Mouse (Mus musculus) inflammation-experienced regulatory T-cells, adult 16 weeks (primary cell): ENCODE data around the gene Fcf1. TPM values are rescaled to one million over a fixed set of nuclear protein-coding genes. Genes with fewer than 3 reads are reported as not detected.

Source experiments
- polyA plus RNA-seq: library from polyadenylated mRNA; unstranded; fragments of 100-300 nt; shearing (Covaris generic); gene quantifications from one replicate; pipeline ENCODE4 v1.2.1, GENCODE M21; 2017

Fcf1 gene
- polyA plus RNA-seq = 140 TPM

DNA sequence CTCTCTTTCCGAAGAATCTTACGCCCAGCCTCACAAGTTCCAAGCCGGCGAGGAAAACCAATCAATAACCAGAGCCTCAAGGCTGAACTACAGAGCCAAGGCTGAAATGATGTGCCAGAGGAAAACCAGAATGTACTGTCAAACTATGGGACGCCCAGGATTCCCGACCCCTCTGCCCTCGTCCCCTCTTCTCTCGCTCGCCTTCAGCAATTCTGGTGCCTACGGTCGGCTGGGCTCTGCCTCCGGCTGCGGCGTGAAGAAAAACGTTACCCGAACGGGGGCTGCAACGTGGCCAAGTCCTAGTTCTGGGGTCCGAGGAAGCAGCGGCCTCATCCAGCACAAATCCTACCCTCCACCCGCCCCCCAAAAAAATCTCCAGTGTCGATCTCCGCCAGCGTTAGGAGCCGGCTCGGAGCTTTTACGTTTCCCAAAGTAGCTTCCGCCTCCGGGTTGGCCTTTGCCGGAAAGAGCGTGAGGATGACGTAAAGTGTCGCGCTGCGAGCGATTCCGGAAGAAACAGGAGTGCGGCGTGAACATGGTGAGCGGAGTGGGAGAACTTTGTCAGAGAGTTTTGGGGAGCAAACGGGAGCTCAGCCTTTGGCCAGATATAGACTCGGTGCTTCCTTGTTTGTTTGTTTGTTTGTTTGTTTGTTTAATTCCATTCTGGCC is at the start of gene Fcf1, which contains the start of gene Arel1:
Fcf1 (plus strand) TSS at position 470 of the 669 bp plus-strand sequence.
Arel1 (minus strand) TSS at position 473 of the 669 bp plus-strand sequence.

DNA sequence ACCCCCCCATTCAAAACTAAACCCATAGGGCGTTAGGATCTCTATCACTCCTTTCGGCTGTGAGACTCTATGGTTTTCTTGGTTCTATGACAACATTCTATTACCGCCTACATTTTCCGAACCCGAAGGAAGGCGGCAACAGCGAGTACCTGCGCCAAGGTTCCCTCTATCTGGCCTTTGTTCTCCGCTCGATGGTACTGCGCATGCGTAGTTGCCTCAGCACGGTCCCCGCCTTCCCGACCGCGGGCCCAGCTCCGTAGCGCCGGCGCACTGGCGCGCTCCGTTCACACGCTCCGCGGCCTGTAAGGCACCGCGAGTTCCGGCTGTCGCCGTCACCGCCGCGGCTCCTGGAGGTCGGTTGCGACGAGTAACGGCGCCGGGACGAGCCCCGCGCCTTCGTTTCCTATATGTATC is 25.4 kb downstream of the Fcf1 start, which contains the start of gene Ylpm1:
Ylpm1 (plus strand) TSS at position 239 of the 414 bp plus-strand sequence.

Other genes with a start within 250 kb of the Fcf1 start
- gene Npc2, start 197.7 kb upstream of the Fcf1 start, polyA plus RNA-seq = 100 TPM
- 105 TPM for gene Isca2, start 197.6 kb upstream of the Fcf1 start, polyA plus RNA-seq
- gene Ltbp2, start 94.4 kb upstream of the Fcf1 start, polyA plus RNA-seq = 0.35 TPM
- 66.8 TPM for gene Arel1, start within 50 bp of the Fcf1 start, polyA plus RNA-seq
- 28.4 TPM for gene Ylpm1, start 25.4 kb downstream of the Fcf1 start, polyA plus RNA-seq
- 9.2 TPM for gene Prox2, start 139.9 kb downstream of the Fcf1 start, polyA plus RNA-seq
- 100 TPM for gene Dlst, start 139.9 kb downstream of the Fcf1 start, polyA plus RNA-seq
- 1.4 TPM for gene Rps6kl1, start 180.4 kb downstream of the Fcf1 start, polyA plus RNA-seq
- not detected for gene Pgf, start 206.9 kb downstream of the Fcf1 start, polyA plus RNA-seq
- 109 TPM for gene Eif2b2, start 248.6 kb downstream of the Fcf1 start, polyA plus RNA-seq